Mouse (Mus musculus) megakaryocyte, embryonic 14.5 days (primary cell): ENCODE data around the gene Ppt2.

Source experiments
- FLI1 ChIP-seq: IDR thresholded peaks from 2 replicates; pipeline ENCODE4 v1.6.1; 2012; ENCODE audit warnings: low read length, inconsistent platforms, mixed read lengths
- GATA1 ChIP-seq: IDR thresholded peaks from 3 replicates; pipeline ENCODE4 v1.6.1; 2012; ENCODE audit warnings: mixed read lengths, low read length, inconsistent platforms, borderline replicate concordance

DNA sequence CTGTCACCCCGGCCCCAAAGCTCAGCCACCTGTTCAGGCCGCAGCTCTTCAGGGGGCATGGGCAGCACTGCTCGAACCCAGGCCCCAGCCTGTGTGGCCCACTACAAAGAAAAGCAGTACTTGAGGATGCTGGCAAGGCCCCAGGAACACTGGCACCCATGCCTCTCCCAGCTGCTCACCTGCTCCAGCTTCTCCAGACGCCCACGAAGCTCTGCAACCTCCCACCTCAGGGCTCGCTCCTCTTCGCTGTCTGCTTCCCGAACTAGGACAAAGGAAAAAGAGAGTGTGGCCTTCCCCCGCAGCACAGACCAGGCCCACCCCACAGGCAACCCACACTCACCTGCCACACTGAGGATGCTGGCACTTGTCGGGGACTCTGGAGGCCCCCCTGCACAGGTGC is 14.5 kb downstream of the Ppt2 start:
- TF ChIP-seq GATA1, result no peak
- TF ChIP-seq FLI1, result no peak
